Mouse (Mus musculus) liver, adult 2 months (tissue): ENCODE results near the gene Olfr1377.

ENCODE experiments used
- CTCF ChIP-seq: fragments of 200-500 bp; IDR thresholded peaks from 2 replicates; pipeline ENCODE4 v1.5.1; 2011; ENCODE audit warnings: low read depth, low read length, control low read depth
- POLR2A ChIP-seq: fragments of 200-500 bp; IDR thresholded peaks from 2 replicates; pipeline ENCODE4 v1.6.1; 2011; ENCODE audit warnings: low read length, control low read depth; ENCODE audit not compliant: insufficient read depth; ENCODE audit errors: extremely low read depth

GRCm38 (mm10) chr11:50964886-50965285 lies 16.9 kb upstream of the Olfr1377 start:
- no peak for TF ChIP-seq POLR2A
- no peak for TF ChIP-seq CTCF
